Mouse (Mus musculus) cerebellum, postnatal 14 days (tissue): Measurements from ENCODE around the gene Gm27029.
"Not testable (repeated sequence)": the region's sequence is repeated elsewhere in the genome, so short reads cannot be mapped to it uniquely, and the experiment has no call there.

Experiments
- DNase-seq, 2 experiments: peaks; one replicate each; pipeline ENCODE4 v3.0.0; 2021; ENCODE audit warnings: mixed read lengths in 2 of 2

Gm27029 gene

DNA sequence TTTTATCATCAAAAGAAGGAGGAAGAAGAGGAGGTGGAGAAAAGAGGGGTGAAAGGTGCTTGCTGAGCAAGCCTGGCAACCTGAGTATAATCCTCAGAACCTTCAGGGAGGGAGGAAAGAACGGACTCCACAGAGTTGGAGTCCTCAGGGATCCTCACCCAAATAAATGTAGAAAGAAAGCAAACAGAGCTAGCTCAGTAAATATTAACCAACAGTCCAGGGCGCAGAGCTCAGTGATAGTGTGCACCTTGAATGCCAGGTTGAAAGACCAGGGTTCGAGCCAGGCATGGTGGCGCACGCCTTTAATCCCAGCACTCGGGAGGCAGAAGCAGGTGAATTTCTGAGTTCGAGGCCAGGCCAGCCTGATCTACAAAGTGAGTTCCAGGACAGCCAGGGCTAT lies 31.0 kb upstream of the Gm27029 start:
- no peak for DNase-seq

DNA sequence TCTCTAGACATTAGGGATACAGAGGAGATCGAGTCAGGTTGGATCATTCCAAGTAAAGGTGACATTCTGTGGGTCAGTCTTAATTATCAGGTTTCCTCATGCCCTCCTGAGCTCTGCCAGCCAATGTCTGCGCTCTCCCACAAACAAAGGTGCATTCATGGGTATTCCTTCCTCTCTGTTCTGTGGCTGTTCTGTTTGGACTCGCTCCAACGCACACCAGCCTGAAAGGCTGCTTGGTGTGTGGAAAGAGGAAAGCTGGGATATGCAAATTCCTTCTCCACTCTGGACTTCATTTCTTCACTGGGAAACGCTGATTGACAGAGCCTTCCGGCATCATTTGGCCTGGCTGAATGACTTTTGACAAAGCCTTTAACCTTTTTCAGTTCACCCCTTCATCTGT lies 30.1 kb upstream of the Gm27029 start:
- DNase-seq: no peak

DNA sequence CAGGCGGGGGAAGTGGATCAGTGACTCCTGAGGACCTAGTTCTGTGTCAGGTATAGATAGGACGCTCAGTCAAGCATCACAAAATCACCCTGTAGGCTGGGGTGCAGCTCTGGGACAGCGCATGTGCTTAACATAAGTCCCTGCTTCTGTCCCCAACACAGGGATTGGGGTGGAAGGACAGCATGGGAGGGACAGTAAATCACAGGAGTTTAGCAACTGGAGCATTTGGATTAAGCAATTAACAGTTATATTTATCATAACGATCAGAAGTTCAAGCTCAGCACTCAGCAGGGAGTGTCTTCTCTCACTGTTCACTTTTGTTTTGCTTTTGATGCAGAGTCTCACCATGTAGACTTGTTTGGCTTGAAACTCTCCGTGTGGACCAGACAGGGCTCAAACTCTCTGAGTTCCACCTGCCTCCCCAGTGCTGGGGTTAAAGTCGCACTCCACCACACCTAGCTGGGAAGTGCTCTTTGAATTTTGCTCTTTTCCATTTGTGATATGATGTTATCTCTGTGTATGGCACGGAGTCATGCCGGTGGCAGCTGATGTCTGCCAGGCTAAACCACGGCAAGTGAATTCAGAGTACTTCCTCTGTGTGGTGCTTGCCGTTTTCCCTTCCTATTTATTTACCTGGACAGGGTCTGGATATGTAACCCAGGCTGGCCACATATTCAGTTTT lies 27.6 kb upstream of the Gm27029 start:
- no peak for DNase-seq

DNA sequence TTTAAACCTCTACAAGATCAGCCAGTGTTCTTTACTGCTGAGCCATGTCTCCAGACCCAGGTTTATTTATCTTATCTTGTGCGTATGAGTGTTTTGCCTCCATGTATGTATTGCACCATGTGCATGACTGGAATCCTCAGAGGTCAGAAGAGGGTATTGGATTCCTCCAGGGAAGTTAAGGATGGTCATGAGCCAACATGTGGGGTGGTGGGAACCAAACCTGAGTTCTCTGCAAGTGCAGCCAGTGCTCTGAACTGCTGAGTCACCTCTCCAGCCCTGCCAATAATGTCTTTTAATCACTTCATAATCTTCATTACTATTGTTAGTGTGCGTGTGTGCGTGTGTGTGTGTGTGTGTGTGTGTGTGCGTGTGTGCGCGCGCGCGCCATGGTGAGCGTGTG lies 26.9 kb upstream of the Gm27029 start:
- DNase-seq: no peak

DNA sequence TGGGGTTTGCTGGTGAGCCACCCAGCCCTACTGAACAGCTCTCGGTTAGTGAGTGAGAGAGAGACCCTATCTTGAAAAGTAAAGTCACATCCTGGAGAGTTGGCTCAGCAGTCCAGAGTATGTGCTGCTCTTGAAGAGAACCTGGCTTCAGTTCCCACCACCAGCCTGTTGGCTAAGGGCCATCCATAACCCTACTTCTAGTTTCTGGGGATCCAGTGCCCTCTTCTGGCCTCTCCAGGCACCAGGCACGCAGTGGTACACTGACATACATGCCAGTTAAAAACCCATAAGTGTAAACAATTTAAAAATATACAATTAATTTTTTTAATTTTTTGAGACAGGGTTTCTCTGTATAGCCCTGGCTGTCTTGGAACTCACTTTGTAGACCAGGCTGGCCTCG lies 25.8 kb upstream of the Gm27029 start:
- no peak for DNase-seq

DNA sequence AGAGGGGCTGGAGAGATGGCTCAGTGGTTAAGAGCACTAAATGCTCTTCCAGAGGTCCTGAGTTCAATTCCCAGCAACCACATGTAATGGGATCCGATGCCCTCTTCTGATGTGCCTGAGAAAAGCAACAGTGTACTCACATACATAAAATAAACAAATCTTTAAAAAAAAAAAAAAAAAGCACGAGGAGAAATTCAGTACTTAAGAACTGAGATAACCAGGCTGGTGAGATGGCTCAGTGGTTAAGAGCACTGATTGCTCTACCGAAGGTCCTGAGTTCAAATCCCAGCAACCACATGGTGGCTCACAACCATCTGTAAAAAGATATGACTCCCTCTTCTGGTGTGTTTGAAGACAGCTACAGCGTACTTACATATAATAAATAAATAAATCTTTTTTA lies 25.0 kb upstream of the Gm27029 start:
- not testable (repeated sequence) for DNase-seq

DNA sequence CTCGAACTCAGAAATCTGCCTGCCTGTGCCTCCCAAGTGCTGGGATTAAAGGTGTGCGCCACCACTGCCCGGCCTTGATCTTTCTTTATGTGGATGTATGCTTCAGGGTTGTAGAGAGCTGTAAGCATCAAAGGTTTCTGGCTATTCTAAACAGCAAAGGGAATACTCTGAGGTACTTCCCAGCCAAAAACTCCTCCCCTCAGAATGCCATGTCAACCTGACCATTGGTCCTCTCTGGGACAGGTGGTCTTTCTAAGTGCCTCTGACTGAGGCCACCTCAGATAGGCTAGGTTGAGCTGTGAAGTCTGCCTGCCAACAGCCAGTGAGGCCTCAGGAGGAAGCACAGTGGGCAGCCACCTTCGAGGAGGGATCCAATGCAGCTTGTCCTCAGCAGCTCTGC lies 24.3 kb upstream of the Gm27029 start:
- no peak for DNase-seq

DNA sequence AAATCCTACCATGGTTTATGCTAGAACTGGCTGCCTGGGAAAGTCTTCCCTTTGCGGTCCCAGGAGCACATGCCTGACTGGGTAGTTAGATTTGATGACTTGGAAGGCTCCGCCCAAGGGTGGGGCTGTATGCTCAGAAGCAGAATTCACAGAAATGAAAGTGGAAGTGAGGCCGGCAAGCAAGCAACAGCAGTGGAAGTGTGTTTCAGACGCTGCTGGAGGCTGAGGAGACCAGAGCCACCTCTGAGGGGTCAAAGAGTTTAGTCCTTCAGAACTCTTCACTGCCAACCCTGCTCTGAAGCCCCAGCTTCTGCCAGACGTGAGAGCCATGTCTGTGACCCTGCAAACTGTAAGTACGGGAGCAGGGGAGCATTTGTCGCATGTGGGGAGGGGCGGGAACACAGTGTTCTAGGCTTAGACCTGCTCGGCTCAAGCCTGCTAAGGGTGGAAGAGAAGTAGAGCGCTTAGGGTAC lies 23.7 kb upstream of the Gm27029 start, which contains the start of gene Ifi35:
Ifi35 (plus strand) TSS at position 134 of the 473 bp plus-strand sequence.
- no peak for DNase-seq

DNA sequence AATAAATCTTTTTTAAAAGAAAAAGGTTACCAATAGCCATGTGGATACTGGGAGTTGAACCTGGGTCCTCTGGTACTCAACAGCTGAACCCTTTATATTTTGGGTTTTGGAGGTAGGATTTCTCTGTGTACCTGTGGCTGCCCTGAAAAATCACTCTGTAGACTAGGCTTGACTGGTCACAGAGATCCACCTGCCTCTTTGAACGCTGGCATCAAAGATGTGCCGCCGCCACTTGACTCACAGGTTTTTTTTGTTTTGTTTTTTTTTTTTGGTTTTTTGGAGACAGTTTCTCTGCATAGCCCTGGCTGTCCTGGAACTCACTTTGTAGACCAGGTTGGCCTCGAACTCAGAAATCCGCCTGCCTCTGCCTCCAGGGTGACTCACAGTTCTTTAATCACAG lies 23.2 kb upstream of the Gm27029 start:
- DNase-seq: no peak

DNA sequence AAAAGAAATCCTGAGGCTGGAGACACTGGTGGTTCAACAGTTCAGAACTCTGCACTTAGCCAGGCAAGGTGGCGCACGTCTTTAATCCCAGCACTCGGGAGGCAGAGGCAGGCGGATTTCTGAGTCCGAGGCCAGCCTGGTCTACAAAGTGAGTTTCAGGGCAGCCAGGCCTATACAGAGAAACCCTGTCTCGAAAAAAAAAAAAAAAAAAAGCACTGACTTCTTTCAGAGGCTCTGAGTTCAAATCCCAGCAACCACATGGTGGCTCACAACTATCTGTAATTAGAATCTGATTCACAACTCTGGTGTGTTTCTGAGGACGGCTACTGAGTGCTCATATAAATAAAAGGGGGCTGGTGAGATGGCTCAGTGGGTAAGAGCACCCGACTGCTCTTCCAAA lies 22.3 kb upstream of the Gm27029 start:
- not testable (repeated sequence) for DNase-seq

DNA sequence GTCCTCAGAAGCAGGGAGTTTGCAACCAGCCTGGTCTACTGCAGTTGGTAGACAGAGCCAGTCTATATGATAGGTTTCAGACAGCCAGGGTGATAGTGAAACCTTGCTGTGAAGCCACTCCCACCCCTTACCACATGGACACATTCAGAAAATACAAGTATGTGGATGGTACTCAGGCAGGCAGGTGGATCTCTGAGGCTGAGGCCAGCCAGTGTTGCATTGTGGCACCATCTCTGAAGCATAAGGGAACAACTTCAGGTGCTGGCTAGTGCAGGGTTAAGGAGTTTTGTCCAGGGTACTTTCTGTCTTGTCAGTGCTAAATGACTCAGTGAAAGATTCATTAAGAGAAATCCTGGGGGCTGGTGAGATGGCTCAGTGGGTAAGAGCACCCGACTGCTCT lies 21.7 kb upstream of the Gm27029 start:
- DNase-seq: no peak

DNA sequence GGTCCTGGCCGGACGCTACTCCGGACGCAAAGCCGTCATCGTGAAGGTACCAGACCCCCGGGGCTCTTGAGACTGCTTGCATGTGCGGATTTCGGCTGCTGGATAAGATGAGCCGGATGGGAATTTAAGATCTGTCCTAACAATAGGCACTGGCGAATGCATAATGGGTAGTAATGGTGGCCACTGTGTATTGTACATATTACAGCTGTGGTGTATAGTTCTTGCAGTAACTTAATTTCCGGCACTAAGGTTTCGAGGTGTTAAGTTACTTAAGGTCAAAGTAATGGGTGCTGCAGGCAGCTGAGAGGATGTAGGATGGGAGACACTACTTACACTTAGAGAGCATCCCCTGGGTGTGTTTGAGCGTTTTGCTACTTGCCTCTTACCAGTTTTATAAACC lies 18.2 kb upstream of the Gm27029 start:
- DNase-seq: no peak

DNA sequence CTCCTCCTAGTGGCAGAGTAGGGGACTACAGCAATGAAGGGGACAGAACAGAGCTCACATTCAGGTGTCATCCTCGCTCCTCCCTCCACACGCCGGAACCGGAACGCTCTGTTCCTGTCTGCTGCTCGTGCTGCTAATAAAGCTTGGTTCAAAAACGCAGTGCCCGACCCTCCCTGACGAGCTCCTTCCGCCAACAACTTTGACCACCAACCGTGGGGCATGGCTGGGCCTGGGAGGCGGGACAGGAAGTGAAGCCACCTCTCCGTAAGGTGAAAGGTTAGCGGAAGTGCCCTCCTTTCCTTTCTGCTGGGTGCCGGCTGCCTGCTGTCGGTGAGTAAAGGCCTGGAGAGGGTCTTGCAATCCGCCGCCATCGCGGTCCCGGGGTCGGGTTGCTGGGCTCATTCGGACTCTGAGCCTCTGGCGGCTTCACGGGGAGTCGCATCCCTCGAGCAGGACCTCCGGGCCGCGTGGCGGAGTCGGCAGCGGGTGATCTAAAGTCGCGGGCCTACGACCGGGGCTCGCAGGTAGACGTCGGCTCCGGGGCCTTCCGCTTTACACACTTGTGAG lies 17.6 kb upstream of the Gm27029 start, which contains the start of gene Rpl27:
Rpl27 (plus strand) TSS at position 172 of the 567 bp plus-strand sequence.
- peak; percentile 98 for DNase-seq

DNA sequence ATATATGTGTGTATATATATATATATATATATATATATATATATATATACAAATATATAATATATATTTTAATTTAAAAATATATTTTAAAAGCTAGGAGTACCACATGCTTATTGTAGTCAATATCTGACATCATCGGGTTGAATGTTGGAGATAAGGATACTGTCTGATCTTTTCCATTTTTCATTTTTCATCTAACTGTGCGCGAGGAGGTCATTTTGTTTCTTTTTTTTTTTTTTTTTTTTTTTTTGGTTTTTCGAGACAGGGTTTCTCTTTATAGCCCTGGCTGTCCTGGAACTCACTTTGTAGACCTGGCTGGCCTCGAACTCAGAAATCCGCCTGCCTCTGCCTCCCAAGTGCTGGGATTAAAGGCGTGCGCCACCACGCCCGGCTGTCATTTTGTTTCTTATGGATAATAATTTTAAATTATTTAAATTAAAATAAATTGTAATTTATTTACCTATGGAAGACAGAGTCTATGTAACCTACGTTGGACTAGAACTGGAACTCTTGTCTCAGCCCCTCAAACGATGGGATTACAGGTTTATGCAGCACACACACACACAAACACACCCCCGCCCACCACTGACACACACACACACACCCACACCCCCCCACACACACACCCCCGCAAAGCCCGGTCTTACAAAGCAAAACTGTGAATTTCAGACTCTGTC lies 17.0 kb upstream of the Gm27029 start:
- DNase-seq: not testable (repeated sequence)

DNA sequence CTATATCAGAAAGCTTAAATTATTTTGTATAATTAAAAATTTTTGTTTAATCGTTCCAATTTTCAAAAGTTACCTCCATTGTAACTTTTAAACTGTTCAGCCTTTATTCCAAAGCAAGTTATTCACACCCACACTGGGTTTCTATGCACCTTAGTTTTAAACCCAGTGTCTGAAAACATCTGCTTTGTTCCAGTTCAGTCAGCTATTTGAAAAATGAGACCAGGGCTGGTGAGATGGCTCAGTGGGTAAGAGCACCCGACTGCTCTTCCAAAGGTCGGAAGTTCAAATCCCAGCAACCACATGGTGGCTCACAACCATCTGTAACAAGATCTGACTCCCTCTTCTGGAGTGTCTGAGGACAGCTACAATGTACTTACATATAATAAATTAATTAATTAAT lies 13.4 kb upstream of the Gm27029 start:
- not testable (repeated sequence) for DNase-seq

DNA sequence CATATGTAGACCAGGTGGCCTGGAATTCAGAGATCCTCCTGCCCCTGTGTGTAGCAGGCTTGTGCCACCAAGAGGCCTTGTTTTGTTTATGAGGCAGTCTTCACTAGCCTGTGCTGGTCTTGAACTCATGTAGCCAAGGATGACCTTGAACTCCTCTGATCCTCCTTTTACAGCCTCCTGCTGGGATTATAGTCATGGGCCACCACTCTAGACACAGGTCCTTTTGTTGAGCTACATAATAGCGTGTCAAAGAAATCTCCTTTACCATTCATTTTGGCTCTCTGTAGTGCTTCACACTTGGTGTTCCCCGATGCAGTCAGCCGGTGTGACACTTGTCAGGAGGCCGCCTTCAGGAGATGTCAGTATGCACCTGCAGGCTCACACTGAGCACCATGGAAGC lies 12.3 kb upstream of the Gm27029 start:
- DNase-seq: no peak

DNA sequence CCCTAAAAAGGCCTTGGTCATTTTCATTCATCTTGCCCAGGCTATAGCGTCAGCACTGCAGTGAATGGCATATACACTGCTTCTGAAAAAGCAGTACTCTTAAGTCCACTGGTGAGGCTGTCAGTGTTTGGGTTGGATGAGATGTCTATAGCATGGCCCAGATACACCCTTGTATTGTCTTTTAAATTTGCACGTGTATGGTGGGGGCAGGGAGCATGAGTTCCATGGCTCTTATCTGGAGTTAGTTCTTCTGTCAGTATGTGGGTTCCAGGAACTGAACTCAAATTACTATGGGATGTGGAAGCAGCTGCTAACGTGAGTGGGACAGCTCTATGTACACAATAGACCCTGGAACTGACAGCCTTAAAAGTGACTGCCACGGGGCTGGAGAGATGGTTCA lies 11.2 kb upstream of the Gm27029 start:
- no peak for DNase-seq

DNA sequence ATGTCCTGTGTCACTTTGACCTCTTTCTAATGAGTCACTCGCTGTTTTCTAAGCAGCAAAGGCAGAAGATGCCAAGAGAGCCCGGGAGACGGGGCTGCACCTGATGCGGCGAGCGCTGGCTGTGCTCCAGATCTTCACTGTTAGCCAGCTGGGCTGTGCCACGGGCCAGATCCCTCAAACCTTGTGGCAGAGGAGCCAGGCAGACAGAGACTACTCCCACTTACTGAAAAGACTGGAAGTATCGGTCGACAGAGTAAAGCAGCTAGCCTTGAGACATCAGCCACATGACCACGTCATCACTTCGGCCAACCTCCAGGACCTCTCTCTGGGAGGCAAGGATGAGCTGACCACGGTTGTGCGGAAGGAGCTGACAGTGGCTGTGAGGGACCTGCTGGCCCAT lies 8.8 kb upstream of the Gm27029 start:
- DNase-seq: peak; percentile 72 to 79

DNA sequence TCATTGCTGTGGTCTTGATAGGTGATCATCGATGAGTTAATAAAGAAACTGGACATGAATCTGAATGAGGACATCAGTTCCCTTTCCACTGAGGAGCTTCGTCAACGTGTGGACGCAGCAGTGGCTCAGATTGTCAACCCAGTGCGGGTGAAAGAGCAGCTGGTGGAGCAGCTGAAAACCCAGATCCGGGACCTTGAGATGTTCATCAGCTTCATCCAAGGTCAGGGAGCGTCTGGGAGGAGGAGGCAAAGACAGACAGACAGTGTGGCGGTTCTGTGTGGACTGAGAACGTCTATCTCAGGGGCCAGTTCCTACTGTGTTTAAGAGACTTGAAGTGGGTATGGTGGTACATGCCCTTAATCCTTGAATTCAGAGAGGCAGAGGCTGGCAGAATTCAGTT lies 6.7 kb upstream of the Gm27029 start:
- no peak for DNase-seq

DNA sequence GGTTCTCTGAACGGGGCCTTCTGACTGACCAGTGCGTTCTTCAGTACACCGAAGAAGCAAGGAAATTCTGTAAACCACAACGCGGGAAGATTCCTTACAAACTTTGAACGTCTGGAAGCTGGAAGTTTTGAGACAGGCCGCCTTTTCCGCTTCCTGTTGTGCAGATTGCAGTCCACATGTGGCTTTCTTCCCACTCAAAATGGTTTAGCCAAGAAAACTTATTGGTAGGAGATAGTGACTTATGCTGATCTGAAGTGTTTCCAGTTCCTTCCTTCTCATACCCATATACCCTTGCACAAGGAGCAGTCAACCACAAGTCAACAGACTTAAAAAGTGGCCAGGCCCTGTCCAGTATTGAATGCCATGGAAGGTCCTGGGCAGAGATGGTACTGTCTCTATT lies 1.6 kb upstream of the Gm27029 start:
- no peak for DNase-seq

DNA sequence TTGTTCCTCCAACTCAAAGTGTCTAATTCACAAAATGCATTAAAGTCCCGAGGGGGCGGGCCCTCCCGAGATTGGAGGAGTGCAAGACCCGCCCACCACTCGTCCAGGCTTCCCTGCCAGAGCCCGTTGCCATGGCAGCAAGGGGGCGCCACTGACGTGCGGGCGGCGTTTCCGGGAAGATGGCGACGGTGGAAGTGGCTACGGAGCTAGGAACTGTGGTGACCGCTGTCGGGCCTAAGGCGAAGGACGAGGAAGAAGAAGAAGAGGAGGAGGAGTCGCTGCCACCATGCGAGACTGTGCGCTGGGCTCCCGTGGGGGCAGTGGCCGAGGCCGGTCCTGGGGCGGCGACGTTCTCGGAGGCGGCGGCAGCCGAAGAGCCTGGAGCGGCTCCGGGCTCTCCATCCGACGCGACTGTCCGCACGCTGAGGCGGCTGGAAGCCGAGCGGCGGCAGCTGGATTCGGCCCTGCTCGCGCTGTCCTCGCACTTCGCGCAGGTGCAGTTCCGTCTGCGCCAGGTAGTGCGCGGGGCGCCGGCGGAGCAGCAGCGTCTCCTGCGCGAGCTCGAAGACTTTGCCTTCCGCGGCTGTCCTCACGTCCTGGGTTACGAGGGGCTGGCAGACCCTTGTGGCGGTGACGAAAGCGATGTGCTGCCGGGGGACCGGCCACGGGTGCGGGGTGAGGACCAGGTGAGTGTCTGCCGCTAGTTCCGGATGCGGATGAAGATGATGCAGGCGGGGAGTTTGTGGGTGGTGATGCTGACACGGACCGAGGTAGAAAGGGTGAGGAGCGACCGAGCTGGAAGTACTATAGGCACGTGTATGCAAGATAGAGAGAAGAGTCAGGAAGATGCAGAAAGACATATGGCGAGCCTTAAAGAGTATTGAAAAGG lies 573 bp upstream of the Gm27029 start, which contains the start of the genes Rundc1 and Ptges3l:
Rundc1 (plus strand) TSS at position 161 of the 889 bp plus-strand sequence.
Ptges3l (minus strand) TSS at position 409 of the 889 bp plus-strand sequence.
- peak; percentile 99 for DNase-seq

DNA sequence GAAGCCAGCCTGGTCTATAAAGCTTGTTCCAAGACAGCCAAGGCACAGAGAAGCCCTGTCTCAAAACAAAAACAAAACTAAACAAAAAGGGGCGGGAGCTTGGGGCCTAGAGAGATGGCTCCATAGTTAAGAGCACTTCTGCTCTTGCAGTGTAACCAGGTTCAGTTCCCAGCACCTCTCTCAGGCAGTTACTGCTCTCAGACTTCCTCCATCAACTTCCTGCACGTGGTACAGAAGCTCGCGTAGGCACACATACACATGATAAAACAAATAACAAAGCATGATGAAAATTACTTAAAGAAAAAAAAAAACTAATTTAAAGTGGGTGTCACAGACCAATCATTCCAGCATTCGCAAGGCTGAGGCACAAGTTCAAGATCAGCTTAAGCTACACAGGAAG lies 4.4 kb downstream of the Gm27029 start:
- DNase-seq: no peak

DNA sequence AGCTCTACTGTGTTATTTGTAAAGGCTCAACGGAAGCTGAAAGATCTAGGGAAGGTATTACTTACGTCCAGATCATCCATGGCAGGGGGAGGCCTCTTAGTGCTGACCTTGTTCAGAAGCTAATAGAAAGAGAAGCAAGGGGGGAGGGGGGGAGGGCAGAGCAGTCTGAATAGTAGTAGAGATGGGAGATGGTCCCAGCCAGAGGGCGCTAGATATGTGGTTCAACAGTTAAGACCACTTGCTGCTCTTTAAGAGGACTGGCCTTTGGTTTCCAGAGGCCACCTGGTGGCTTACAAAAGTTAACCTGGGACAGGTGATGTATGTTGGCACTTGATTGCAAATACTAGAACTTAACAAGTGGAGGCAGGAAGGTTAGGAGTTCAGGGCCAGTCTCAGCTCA lies 5.0 kb downstream of the Gm27029 start:
- peak in 1 of 2 experiments; percentile 28 for DNase-seq
